Mouse (Mus musculus) ovary, postnatal 14 days (tissue): ENCODE measurements at regions not wholly inside any gene's neighbourhood (a gene's known extent, or its start where the extent isn't known, plus 50 kb on each side); places are given as distances from the start of the nearest gene placed in this dataset.
A peak's percentile ranks its signal among the peaks of the same experiment; 100 is the strongest.

Experiments used
- DNase-seq: peaks from one replicate; pipeline ENCODE4 v3.0.0; 2022; ENCODE audit warnings: low spot score

GRCm38 (mm10) chr15:24682167-24682566 lies 731.4 kb downstream of the Basp1 start:
- DNase-seq: no peak

DNA sequence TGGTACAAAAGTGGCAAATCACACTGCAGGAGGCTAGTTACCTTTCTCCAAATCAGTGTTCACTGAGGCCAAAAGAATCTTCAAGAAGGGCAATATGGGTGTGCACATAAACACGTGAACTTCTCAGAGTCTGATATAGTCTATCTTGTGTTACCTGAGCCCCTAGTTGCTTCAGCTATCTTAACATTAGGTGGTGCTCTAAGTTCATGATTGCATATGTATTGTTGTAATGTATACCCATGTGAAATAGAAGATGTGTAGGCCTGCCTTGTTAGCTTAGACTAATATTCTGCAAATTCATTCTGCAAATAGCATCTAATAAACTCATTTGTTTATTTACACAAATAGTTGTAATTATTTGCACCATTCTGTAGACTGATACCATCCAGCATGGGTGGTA lies 764.6 kb downstream of the Basp1 start:
- no peak for DNase-seq

DNA sequence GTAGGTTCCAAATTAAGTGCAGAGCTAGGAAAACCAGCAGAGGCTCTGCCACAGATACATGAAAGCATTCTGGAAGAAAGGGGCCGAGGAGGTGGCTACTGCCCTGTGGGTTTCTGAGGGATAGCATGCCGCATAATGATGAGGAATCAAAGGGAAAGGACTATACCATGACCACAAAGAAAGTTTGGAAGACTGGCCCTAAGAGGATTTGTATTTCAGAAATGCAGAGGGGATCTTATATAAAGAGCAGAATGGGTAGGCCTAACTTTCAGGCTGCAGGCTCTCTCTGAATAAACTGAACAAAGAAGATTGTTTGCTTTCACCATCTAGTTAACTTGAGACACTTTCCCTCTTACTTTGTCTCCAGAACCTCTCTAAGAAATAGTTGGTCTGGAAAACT lies 777.9 kb downstream of the Basp1 start:
- no peak for DNase-seq

- peak; percentile 21 for DNase-seq
Measured at GRCm38 (mm10) chr15:24596242-24596641, 817.3 kb downstream of the Basp1 start.

DNA sequence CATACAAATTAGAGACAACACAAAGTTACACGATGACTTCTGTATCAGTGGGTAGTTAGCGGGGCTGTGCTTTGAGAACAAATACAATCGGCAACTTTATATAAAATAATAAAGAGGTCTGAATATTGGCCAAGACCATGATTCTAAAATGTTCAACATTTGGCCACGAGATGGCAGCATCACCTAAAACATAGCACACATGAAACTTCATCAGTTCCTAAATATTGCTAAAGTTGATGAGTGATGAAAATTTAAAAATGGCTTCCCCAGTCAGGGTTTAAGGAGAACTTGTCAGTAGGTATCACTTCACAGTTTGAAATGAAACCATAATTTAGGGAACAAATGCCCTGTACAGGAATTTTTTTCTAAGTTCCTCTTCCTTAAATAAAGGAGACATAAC lies 824.6 kb downstream of the Basp1 start:
- DNase-seq: peak; percentile 37

- no peak for DNase-seq
Measured at GRCm38 (mm10) chr15:24566981-24567380, 846.6 kb downstream of the Basp1 start.

- DNase-seq: no peak
Measured at GRCm38 (mm10) chr15:24556806-24557205, 856.8 kb downstream of the Basp1 start.

GRCm38 (mm10) chr15:24550108-24550507 lies 863.5 kb downstream of the Basp1 start:
- DNase-seq: no peak

DNA sequence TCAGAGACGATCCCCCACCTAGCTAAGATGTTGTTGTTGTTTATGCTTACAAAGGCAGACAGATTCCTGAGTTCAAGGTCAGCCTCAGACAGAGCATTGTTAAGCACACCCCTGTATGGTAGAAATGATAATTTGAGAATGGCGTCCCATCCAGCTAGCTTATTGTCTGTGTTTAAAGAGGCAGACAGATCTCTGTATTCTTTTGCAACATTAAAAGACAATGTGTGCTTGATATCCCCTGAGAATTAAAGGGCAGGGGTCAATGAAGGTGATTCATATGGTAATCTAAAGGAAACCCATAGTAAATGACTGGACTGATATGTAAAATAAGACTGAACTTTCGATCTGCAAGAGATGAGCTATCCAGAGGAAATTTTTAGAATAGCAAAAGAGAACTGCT lies 883.5 kb downstream of the Basp1 start:
- no peak for DNase-seq

DNA sequence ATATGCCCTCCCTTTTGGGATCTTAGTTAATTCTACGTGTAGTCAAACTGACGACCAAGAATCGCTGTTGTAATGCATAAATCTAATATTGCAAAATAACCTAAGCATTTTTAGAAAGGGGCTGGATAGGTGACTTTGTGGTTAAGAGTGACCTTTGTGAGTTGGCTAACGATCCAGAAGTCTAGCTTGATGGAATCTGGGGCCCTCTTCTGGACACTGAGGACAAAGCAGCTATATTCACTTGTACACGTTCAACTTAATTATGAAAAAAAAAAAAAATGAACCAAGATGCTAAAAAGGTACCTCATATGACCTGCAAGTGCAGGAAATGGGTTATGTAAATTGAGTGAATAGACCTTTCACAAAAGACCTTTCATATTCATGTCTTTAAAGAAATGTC lies 886.2 kb downstream of the Basp1 start:
- no peak for DNase-seq

DNA sequence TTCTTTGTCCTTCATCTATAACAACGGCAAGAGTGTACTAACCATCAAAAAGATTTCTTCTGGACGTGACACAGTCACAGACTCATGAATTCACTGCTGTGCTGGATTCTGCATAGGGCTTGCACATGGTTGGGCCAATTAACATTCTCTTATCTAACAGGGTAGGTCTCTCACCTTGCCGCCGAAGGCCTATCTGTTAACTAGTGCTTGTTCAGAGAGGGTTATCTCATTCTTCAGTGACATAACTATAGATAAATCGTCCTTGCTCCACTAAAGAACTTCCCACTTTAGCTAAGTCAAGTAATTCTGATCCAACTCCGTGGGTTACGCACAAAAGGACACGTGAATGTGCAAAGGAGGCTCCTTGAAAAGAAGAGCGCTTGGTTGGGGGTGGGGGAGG lies 899.6 kb downstream of the Basp1 start:
- DNase-seq: no peak

GRCm38 (mm10) chr15:24501907-24502559 lies 911.5 kb downstream of the Basp1 start:
- DNase-seq: no peak

GRCm38 (mm10) chr15:24486235-24486634 lies 927.3 kb downstream of the Basp1 start:
- DNase-seq: no peak

DNA sequence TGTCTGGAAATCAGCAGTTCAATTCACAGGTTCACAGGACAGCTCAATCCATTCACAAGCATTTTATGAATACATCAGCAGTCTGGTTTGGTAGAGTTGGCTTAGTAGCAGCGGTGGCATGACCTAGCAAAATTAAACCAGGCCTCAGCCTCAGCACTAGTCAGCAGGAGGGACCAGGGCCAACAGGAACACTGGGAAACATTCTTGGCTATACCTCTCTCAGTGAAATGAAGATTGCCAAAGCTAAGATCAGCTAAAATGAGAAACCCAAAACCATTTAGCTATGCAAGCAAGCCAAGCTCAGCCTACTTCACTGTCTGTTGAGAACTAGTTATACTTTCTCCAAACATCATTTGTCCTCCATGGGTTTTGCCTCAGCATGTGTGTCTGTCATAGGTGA lies 945.3 kb downstream of the Basp1 start:
- no peak for DNase-seq

DNA sequence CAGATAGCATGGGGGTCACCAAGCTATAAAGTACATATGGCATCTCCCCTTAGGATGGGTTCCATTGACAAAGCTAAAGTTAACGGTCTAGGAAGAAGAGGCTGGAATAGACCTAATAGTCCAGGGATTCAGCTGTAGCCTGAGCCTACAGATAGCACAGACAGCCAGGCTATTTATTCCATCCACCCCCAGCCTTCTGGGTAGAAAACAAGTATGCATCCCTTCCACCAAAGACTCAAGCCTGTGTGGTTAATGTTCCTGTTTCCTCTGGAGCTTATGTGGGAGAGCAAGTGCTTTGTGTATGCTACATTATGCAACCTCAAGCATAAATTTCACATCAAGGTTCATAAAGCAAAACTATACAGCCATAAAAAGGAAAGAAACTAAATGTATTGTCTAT lies 955.8 kb downstream of the Basp1 start:
- no peak for DNase-seq

DNA sequence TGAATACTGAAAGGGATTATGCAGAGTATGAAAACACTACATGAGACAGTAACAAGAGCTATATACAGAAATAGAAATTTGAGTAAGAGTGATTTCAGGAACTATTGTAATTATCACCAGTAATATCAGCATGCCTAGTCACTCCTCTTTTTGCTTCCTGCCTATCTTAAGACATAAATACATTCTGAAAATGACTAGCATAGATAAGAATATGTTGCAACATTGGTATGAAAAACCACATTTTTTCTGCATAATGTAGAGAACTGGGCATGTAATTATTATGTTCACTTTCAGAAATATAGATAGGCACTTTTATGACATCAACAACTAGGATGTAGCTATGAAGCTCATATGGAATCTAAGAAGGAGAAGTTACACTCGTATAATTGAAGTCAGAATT lies 980.5 kb downstream of the Basp1 start:
- no peak for DNase-seq

DNA sequence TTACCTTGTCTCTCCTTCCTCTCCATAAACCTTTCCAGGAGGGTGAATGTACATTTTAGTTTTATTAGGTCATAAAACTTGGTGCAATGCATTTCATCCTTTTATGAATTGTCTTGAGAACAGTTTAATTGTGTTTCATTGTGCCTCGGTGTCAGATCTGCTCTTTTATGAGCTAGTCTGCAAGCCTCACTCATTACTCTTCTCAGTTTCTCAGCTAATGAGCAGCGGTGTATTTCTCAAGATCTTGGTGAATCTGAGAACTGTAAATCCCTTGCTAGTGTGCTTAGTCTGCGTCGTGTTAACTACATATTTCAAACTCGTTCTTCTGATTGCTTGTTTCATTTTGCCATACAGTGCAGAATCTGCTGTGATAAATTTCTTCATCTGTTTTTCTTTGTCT lies 984.4 kb downstream of the Basp1 start:
- DNase-seq: no peak

DNA sequence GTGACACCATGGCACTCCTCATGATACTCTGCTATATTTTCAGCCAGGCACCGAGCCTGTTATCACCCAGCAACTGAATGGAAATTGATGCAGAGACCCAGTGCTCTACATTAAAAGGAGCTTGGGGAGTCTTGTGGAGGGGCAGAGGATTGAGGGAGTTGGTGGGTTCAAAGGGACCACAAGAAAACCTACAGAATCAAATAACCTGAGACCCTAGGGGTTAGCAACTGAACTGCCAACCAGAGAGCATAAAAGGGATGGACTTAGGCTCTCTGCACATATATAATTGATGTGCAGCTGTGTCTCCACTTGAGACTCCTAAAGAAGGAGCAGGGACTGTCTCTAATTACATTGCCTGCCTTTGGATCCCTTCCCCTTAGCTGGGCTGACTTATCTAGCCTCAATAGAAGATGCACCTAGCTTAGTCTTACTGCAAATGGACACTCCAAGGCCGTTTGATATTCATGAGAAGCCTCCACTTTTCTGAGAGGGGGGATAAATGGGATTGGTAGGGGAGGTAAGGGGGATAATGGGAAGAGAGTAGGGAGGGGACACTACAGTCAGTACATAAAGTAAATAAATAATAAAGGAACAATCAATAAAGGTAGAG lies 991.1 kb downstream of the Basp1 start:
- no peak for DNase-seq

DNA sequence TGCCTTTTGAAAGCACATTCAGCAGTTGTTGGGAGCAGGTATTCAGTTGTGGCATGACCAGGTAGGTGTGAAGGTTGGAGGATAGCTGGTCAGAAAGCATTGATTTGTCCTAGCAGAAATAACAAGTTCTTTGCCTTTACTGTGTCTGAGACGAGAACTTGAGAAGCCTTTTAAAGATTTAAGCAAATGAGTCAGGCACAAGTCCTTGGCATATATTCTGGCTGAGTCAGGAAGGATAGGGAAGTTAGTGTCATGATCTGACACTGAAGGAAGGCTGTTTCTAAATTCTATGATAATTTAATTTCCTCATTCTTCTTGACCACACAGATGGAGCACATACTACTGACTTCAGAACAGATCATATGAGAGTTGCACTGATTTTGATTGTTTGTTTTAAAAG lies 993.8 kb downstream of the Basp1 start:
- DNase-seq: no peak

- no peak for DNase-seq
Measured at GRCm38 (mm10) chr15:24419186-24419585, 994.4 kb downstream of the Basp1 start.

DNA sequence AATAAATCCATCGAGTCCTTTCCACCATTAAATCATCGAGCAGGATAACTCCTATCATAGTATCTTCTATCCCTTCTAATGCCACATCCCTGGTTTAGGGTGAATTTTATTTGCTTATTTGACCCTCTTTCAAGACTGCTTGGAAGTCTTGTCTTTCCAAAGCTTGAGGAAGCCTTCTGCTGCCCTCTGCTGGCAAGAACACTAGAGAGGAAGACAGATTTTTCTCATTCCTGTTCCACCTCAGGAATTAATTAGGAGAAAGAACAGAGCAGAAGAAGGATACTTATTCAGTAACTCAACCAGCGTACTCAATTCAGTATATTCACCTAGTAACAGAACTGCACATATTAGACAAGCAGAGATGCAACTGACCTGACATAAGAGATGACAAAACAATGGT lies 1005.9 kb downstream of the Basp1 start:
- DNase-seq: peak; percentile 15

DNA sequence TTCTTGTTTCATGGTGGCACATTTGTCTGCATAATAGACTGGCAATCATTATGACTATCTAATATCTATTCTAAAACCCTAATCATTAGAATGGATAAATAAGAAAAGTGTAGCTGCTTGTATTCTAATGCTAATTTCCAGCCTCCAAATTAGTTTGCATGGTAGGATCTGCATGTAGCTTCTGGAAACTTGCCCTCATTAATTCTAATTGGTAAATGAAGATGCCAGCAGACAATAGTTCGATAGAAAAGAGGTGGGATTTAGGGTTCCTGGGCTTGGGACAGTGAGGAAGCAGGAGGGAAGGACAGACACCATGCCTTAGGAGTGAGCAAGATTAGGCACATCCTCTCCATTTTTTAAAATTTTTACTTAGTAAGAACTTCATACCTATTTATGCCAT lies 1008.3 kb downstream of the Basp1 start:
- no peak for DNase-seq

- no peak for DNase-seq
Measured at GRCm38 (mm10) chr15:24400088-24400487, 1013.5 kb downstream of the Basp1 start.

- DNase-seq: no peak
Measured at GRCm38 (mm10) chr15:24358398-24358797, 1055.2 kb downstream of the Basp1 start.
